Mouse (Mus musculus) embryonic facial prominence, embryonic 13.5 days (tissue): ENCODE results near the gene Farsa. TPM values are rescaled to one million over a fixed set of nuclear protein-coding genes. Genes with fewer than 3 reads are reported as not detected.
A peak's percentile ranks its signal among the peaks of the same experiment; 100 is the strongest.

ENCODE experiments used
- ATAC-seq: fragments of 200-750 bp; cut with Nextera tagmentation; 2 replicates; pipeline ENCODE4 v1.8.0; 2017; ENCODE audit warnings: low read depth; ENCODE audit not compliant: insufficient number of reproducible peaks, insufficient read depth, low FRiP score, low TSS enrichment
- H3K27ac ChIP-seq: fragments of 300-500 bp; sonication (generic); 2 replicates; pipeline ENCODE4 v1.5.1; 2015; ENCODE audit warnings: moderate library complexity, mild to moderate bottlenecking, inconsistent platforms
- H3K27me3 ChIP-seq: fragments of 300-500 bp; sonication (generic); 2 replicates; pipeline ENCODE4 v1.6.1; 2015; ENCODE audit warnings: mild to moderate bottlenecking, inconsistent platforms
- H3K36me3 ChIP-seq: fragments of 300-500 bp; sonication (generic); 2 replicates; pipeline ENCODE4 v1.6.1; 2015; ENCODE audit warnings: mild to moderate bottlenecking, inconsistent platforms
- H3K4me1 ChIP-seq: fragments of 300-500 bp; sonication (generic); 2 replicates; pipeline ENCODE4 v1.6.1; 2015; ENCODE audit warnings: inconsistent platforms
- H3K4me2 ChIP-seq: fragments of 300-500 bp; sonication (generic); 2 replicates; pipeline ENCODE4 v1.6.1; 2015; ENCODE audit warnings: moderate library complexity, mild to moderate bottlenecking, inconsistent platforms
- H3K4me3 ChIP-seq: fragments of 300-500 bp; sonication (generic); 2 replicates; pipeline ENCODE4 v1.5.1; 2015; ENCODE audit warnings: mild to moderate bottlenecking, inconsistent platforms
- H3K9ac ChIP-seq: fragments of 300-500 bp; sonication (generic); 2 replicates; pipeline ENCODE4 v1.6.1; 2015; ENCODE audit warnings: mild to moderate bottlenecking, inconsistent platforms
- H3K9me3 ChIP-seq: fragments of 300-500 bp; sonication (generic); 2 replicates; pipeline ENCODE4 v1.6.1; 2016; ENCODE audit warnings: inconsistent platforms
- WGBS: fragments of 180-500 bp; shearing (Covaris S2); methylation state at CpG from one replicate; pipeline ENCODE4 v1.1.7; 2015; ENCODE audit warnings: mixed read lengths; 5-methylcytosine and 5-hydroxymethylcytosine counted together
- polyA plus RNA-seq: library from polyadenylated mRNA; unstranded; fragments of >200 nt; fragmentation: Nextera tagmentation; extraction: Ambion mirVana; gene quantifications from 2 replicates; pipeline ENCODE4 v1.2.1, GENCODE M21; 2015

Gene Farsa
- polyA plus RNA-seq, 1 experiment from 2014 or later, result 108 TPM

GRCm38 (mm10) chr8:84837149-84837911, 19.5 kb upstream of the Farsa start:
- ATAC-seq, result no peak
- Histone ChIP-seq H3K9ac (peak overlapping the region; percentile 51), H3K27ac (peak overlapping the region; percentile 55), H3K4me2 (peak overlapping the region; percentile 9), H3K36me3 (peaks cover 72% of the 10 kb centered on the region), H3K4me1 (peaks cover 56% of the 10 kb centered on the region), H3K4me3 (no peak overlapping the region), H3K27me3 (no peaks in the 10 kb centered on the region), H3K9me3 (no peaks in the 10 kb centered on the region)
- 39% methylated on average over 8 of the region's 8 CpGs for WGBS

GRCm38 (mm10) chr8:84837912-84838470, 18.8 kb upstream of the Farsa start:
- Histone ChIP-seq H3K9ac (peak overlapping the region; percentile 51; the same call in 1 of the 2 replicates), H3K4me3 (0 out of 2 replicates have a peak overlapping the region, but pooled peaks have one; percentile 6), H3K4me1 (peaks cover 60% of the 10 kb centered on the region), H3K4me2 (no peak overlapping the region), H3K27ac (0 out of 2 replicates have a peak overlapping the region, but pooled peaks have one; percentile 55), H3K27me3 (no peaks in the 10 kb centered on the region), H3K36me3 (peaks cover 78% of the 10 kb centered on the region), H3K9me3 (no peaks in the 10 kb centered on the region)
- ATAC-seq, result no peak
- WGBS, result 81% methylated on average over 15 of the region's 15 CpGs

DNA sequence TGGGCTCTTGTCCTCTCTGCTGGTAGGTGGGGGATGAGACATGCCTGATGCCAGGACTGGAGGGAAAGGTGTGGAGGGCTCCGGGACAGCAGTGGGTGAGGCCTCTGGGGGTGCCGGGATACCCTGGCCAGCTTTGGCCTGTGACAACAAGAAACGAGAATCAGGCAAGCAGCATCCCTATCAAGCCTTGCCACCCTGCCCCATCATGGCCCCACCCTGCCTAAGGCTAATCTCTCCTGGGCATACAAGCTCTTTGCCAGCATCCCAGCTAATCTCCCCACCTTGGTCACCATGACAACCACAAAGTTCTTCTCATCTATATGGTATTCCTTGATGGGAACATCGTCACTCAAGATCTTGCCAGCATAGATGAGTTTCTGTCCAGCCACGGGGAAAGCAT, 18.3 kb upstream of the Farsa start:
- H3K9me3 ChIP-seq, result no peaks in the 10 kb centered on the region
- H3K9ac ChIP-seq, result no peak overlapping the region
- H3K4me2 ChIP-seq, result no peak overlapping the region
- H3K27ac ChIP-seq, result no peak overlapping the region
- H3K36me3 ChIP-seq, result peaks cover 81% of the 10 kb centered on the region
- ATAC-seq, result no peak
- 85% methylated on average over 5 of the region's 5 CpGs for WGBS
- H3K27me3 ChIP-seq, result no peaks in the 10 kb centered on the region
- H3K4me1 ChIP-seq, result peaks cover 60% of the 10 kb centered on the region
- 0 out of 2 replicates have a peak overlapping the region, but pooled peaks have one; percentile 6 for H3K4me3 ChIP-seq

GRCm38 (mm10) chr8:84839411-84839810, 17.4 kb upstream of the Farsa start:
- no peak overlapping the region for H3K27ac ChIP-seq

GRCm38 (mm10) chr8:84839875-84840247, 16.9 kb upstream of the Farsa start:
- peaks cover 82% of the 10 kb centered on the region for H3K36me3 ChIP-seq
- 2% methylated on average over 7 of the region's 7 CpGs for WGBS
- no peak for ATAC-seq

More at GRCm38 (mm10) chr8:84839411-84839810, 17.4 kb upstream of the Farsa start:
- ATAC-seq, result no peak
- peak overlapping the region; percentile 89 for H3K4me3 ChIP-seq
- H3K4me1 ChIP-seq, result peaks cover 60% of the 10 kb centered on the region
- peak overlapping the region; percentile 67 for H3K4me2 ChIP-seq
- no peaks in the 10 kb centered on the region for H3K27me3 ChIP-seq
- H3K9me3 ChIP-seq, result no peaks in the 10 kb centered on the region
- WGBS, result 90% methylated on average over 2 of the region's 2 CpGs
- H3K9ac ChIP-seq, result peak overlapping the region; percentile 90
- H3K36me3 ChIP-seq, result peaks cover 82% of the 10 kb centered on the region

DNA sequence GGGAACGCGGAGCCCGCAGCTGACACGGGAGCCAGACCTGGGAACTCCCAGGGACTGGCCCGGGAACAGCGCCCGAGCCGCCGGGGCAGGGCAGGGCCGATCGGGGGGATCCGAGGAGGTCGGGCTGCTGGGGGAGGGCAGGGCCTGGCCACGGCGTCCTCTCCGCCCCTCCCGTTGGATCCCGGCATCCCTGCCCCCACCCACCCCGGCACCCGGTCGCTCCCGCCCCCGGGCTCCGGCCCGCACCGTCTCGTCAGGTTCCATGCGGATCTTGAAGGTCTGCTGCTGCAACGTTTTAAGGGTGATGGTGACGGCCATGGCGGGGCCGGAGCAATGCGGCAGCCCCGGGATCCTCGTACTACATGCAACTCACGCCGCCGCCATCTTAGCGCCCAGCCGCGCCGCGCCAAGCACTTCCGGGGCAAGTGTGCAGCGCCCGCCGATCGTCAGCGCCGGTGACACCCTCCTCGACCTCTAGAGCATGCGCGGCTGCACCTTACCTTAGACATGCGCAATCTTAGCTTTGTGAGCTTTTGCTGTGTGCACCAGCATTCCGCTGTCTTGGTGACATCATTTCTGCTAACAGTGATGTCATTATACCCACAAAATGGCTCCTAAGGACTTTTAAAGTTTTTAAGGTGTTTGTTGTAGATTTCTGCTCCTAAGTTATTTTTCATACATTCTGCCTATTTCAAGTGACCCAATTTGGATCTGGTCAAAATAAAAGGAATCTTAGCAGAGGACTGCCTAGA, 16.4 kb upstream of the Farsa start, which contains the start of gene Rad23a:
Rad23a (minus strand) TSS at position 418 of the 752 bp plus-strand sequence.
- peaks cover 82% of the 10 kb centered on the region for H3K36me3 ChIP-seq
- peak within 1 kb of the TSS; percentile 90 for H3K9ac ChIP-seq
- H3K27ac ChIP-seq, result peak within 1 kb of the TSS; percentile 90
- H3K9me3 ChIP-seq, result no peaks in the 10 kb centered on the region
- H3K4me3 ChIP-seq, result peak within 1 kb of the TSS; percentile 89
- under 1% methylated on average over 40 of the region's 55 CpGs for WGBS
- peak; percentile 92 for ATAC-seq
- H3K4me2 ChIP-seq, result peak within 1 kb of the TSS; percentile 67
- H3K27me3 ChIP-seq, result no peaks in the 10 kb centered on the region
- H3K4me1 ChIP-seq, result peaks cover 62% of the 10 kb centered on the region

More at GRCm38 (mm10) chr8:84839875-84840247, 16.9 kb upstream of the Farsa start:
- H3K4me1 ChIP-seq, result peaks cover 60% of the 10 kb centered on the region
- H3K27me3 ChIP-seq, result no peaks in the 10 kb centered on the region
- H3K4me3 ChIP-seq, result peak overlapping the region; percentile 89
- H3K27ac ChIP-seq, result peak overlapping the region; percentile 90
- peak overlapping the region; percentile 67 for H3K4me2 ChIP-seq
- no peaks in the 10 kb centered on the region for H3K9me3 ChIP-seq
- peak overlapping the region; percentile 90 for H3K9ac ChIP-seq

DNA sequence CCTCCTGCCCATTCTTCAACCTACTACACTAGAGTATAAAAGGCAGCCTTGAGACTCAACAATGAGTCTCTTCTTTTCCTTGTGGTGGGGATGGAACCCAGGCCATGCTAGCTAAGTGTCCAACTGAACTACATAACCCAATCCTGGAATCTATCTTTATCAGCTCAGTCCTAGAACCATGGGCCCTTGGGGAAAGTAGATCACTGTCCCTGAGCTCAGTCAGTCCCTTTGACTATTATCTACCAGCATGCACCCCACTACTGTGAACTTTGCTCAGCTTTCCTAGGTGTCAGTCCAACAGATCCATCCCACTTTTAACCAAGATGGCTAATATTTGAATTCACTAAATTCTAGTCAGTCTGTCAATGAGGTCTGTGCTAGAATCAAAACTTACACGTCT, 15.3 kb upstream of the Farsa start:
- Histone ChIP-seq H3K9ac (0 out of 2 replicates have a peak overlapping the region, but pooled peaks have one; percentile 27), H3K36me3 (peaks cover 74% of the 10 kb centered on the region), H3K4me3 (peak overlapping the region; percentile 0; the same call in 1 of the 2 replicates), H3K27ac (no peak overlapping the region), H3K4me1 (peaks cover 62% of the 10 kb centered on the region), H3K27me3 (no peaks in the 10 kb centered on the region), H3K4me2 (no peak overlapping the region), H3K9me3 (no peaks in the 10 kb centered on the region)
- no peak for ATAC-seq
- 77% methylated on average over 1 of the region's 1 CpGs for WGBS

GRCm38 (mm10) chr8:84844397-84845070, 12.3 kb upstream of the Farsa start:
- H3K27me3 ChIP-seq, result no peaks in the 10 kb centered on the region
- peaks cover 45% of the 10 kb centered on the region for H3K4me1 ChIP-seq
- peaks cover 46% of the 10 kb centered on the region for H3K36me3 ChIP-seq
- peak overlapping the region; percentile 97 for H3K9ac ChIP-seq
- no peak for ATAC-seq
- peak overlapping the region; percentile 97 for H3K4me3 ChIP-seq
- H3K9me3 ChIP-seq, result no peaks in the 10 kb centered on the region
- H3K4me2 ChIP-seq, result peak overlapping the region; percentile 84
- H3K27ac ChIP-seq, result peak overlapping the region; percentile 39; the same call in 1 of the 2 replicates
- WGBS, result 82% methylated on average over 9 of the region's 9 CpGs

DNA sequence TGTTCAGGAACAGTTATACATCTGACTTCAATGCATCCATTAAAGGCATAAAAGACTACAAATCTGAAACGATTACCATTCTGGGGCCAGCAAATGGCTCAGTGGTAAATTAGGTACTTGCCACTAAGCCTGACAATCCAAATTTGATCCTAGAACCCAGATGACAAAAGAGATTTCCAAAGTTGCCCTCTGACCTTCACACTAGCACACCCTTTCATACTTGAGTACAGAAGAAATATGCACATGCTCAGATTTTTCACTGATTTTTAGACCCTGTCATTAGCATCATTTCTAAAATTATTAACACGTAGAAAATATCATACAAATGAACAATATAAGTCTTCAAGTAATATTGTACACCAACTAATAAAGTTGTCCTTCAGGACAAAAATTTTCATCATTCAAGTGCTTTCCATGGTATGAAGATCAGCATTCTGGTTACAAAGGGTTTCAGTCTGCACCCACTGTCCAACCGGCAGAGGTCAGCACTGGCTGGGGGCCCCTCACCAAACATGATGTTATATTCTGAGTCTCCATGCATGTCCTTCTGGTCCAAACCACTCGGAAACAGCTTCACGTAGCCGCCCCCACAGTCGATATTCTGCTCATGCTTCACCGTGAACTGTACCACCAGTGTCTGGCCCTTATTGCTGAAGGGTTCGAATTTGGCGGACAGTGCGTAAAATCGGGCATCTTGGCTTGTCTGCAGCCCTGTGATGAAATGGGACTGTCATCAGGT, 11.3 kb upstream of the Farsa start:
- Histone ChIP-seq H3K4me1 (peaks cover 42% of the 10 kb centered on the region), H3K4me2 (peak overlapping the region; percentile 84), H3K9me3 (no peaks in the 10 kb centered on the region), H3K36me3 (peaks cover 46% of the 10 kb centered on the region), H3K27me3 (no peaks in the 10 kb centered on the region), H3K27ac (0 out of 2 replicates have a peak overlapping the region, but pooled peaks have one; percentile 88), H3K9ac (peak overlapping the region; percentile 97), H3K4me3 (peak overlapping the region; percentile 97)
- 13% methylated on average over 12 of the region's 12 CpGs for WGBS
- ATAC-seq, result no peak

- Histone ChIP-seq H3K9ac (peak overlapping the region; percentile 97), H3K27me3 (no peaks in the 10 kb centered on the region), H3K4me3 (peak overlapping the region; percentile 97), H3K9me3 (no peaks in the 10 kb centered on the region), H3K4me2 (peak overlapping the region; percentile 84), H3K36me3 (peaks cover 45% of the 10 kb centered on the region), H3K27ac (peak overlapping the region; percentile 88), H3K4me1 (peaks cover 42% of the 10 kb centered on the region)
- under 1% methylated on average over 30 of the region's 30 CpGs for WGBS
- ATAC-seq, result peak; percentile 0; the same call in 1 of the 2 replicates
These were observed 10.6 kb upstream of the Farsa start for GRCm38 (mm10) chr8:84846094-84846721.
